Mouse (Mus musculus) monocyte, adult 2 months (primary cell): Measurements from ENCODE around the gene Nxph4.

Source experiments
- DNase-seq, 2 experiments: peaks; one replicate each; pipeline ENCODE4 v3.0.0; 2022; ENCODE audit warnings: low spot score in 2 of 2, low read depth in 1 of 2

Nxph4 gene

DNA sequence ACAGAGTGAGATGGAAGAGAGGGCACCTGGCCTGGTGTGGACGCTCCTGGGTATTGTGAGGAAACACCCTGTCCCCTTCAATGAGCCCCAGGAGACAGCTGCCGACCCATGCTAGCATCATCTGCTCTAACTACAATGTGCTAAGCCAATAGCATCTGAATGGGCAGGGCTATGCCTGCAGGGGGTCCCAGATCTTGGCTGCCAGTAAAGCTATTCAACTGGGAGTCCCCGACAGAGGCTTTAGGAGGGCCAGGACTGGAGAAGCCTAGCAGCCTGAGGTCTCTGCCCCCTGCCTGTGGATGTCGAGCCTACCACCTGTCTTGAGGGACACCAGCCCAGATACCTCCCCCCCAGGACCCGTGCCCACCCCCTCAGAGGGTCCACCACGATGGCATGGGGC, 8.4 kb upstream of the Nxph4 start:
- DNase-seq = no peak

DNA sequence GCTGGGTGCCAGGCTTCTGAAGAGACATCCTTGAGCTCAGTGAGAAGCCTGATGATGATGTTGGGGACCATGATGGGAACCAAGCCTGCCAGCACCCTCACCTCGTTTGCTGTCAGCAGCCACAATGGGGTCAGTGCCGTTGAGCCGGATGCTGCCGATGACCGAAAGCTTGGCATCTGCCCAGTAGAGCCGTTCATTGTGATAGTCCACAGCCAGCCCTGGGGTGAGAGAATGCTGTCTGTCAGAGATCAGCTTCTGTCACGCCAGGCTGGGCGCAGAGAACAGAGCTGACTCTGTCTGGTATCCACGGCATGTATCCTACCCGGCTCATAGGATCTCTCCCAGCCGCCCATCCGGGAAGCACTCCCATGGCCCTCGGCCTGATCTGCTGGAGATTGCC, 7.7 kb upstream of the Nxph4 start:
- no peak for DNase-seq

DNA sequence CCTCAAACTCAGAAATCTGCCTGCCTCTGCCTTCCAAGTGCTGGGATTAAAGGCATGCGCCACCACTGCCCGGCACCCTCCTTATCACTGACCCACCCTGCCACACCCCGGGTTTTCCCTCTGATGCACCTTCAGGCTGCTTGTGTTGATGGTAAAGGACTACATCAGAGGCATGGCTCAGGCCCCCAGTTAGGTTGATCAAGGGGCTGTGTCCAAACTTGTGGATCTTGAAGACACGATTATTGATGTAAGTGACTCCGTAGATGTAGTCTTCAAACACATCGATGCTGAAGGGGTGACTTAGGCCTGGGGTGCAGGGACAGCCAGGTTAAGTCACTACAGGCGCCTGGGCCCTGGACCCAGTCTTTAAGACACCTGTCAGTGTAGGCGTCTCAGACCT, 7.2 kb upstream of the Nxph4 start:
- no peak for DNase-seq

DNA sequence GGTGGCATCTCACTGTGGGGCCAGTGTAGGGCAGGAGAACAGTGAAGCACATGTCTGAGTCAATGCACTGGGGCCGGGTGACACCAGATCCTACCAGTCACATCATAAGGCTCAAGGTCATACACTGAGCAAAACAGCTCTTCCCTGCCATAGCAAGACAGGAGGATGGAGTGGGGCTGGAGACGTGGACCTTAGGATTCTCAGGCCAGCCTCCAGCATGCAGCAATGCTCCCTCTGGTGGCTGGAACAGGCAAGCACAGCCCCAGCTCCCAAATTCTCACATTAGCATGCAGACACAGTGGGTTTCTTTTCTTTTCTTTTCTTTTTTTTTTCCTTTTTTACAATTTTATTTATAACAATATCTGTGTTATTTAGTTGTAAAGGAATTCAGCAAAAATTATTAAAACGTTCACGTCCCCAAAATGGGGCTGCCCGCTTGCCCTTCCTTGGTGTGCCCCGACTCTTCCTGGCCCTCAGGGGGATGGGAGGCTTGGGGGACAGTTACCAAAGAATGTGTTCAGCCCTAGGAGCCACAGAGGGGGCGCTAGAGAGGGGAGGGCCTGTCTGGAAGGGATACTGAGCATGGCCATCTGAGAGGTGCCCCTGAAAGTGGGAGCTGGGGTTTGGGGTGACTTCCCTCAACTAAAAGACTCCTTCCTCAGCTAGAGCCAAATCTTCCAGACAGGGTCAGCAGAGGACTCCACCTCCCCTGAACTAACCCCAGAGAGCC, 3.7 kb upstream of the Nxph4 start:
- DNase-seq = peak; percentile 21 to 58

DNA sequence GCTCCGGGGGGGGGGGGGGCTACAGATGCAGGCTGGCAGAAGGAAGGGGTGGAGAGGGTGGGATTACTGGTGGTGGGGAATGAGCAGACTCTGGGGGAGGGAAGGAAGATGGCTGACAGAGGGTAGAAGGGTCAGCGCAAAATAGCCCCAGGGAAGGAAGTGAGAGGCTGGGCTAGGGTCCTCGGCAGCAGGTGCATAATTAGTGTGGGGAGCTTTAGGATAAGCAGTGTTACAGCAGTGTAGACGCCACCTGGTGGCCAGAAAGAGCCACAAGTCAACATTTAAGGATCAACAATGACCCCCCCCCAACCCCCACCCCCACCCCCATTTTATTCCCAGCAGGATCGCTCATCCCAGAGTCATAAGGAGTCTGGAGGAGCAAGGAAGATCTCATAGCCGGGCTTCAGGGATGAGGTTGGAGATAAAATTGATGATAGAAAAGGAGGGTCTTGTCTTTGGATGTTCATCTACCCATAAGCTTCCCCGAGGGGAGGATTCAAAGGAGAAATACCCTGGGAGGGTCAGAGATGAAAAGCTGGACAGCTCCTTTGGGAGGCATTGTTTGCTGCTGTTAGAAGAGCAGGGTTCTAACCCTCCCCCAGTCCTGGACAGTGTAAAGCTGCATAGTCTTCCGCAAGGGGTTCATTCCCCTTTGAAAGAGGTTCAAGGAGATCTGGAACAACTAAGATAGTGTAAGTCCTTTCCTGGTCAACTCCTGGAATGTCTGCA, 2.4 kb upstream of the Nxph4 start:
- DNase-seq = no peak

DNA sequence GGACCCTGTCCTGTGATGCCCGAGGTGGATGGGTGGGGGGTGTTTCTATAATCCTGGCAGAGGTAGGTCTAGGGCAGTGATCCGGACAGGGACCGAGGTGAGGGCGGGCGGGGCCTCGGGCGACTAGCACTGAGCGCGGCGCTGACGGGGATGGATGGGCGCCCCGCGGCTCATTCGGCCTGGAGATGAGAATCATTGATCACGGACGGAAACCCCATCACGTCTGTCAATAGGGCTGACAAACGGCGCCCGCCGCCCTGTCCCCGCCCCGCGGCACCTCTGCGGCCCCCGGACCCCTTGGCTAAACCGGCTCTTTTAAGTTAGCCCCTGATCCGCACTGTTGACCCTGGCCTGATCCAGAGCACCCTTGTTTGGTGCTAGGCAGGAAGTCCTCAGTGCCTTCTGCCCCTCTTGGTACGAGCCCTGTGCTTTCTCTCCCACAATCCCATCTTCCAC, 598 bp upstream of the Nxph4 start:
- DNase-seq = no peak

DNA sequence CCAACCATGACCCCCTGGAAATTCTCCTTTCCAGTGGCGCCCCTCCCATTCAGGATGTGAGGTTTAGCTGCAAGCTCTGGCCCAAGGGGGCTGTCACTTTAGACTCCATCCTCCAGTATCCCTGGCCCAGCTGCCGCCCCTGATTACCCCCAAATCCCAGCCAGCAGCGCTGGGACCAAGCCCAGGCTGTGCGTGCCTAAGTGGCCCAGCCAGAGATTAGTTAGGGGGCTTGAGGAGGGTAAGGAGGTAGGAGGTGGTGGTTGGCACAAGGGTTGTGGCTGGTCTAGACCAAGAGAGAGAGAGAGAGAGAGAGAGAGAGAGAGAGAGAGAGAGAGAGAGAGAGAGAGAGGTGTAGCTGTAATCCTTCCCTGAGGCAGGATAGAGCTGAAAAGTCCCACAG, 2.8 kb downstream of the Nxph4 start:
- no peak for DNase-seq

DNA sequence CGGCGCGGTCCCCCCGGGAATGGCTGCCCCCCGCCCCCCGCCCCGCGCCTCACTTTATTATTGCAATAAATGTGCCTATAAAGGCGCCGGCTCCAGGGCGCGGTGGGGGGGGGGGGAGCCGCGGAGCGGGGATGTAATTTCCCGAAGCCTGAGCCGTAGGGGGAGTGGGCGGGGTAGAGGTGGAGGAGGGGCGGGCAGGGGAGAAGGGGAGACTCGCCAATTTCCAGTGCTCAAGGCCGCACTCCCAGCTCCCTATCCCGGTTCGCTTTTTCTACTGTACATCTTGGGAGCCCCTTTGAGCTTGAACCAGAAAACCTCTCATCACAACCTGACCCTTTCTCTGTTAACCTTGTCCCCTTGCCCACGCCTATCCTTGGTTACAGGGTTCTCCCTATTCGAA, 3.4 kb downstream of the Nxph4 start:
- no peak for DNase-seq

DNA sequence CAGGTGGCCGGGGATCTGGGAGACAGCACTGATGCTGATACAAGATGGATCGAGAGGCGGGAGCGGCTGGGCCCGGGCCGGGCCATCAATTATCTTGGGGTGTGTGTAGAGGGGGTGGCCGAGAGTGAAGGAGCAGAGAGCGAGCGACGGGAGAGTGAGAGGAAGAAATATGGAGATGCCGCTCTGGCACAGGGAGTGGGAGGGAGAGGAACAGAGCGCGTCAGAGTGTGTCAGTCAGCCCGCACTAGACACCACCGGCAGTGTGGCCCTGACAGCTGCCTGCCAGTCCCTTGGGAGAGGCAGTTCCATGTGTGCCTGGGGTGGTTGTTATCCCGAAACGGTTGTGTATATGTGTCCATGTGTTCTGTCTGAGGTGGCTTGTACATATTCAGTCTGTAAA, 6.9 kb downstream of the Nxph4 start:
- no peak for DNase-seq

DNA sequence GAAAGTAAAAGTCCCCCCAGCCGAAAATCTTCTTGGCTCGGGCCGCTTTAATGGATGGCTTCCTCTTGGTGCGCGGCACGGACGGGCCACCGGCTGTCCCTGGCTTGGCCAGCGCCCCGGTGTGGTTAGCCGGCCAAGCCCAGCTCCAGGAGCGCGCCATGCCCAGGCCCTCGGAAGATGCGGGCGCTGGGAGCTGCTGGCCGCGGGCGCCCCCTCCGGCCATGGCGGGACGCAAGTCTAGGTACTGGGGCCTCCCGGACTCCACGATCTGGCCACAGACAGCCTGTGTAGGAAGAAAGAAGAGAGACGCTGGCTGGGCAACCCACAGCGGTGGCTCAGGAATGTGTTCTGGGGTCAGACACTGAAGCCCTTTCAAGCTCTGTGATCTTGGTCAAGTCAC, 7.7 kb downstream of the Nxph4 start:
- DNase-seq = peak; percentile 28 to 44

DNA sequence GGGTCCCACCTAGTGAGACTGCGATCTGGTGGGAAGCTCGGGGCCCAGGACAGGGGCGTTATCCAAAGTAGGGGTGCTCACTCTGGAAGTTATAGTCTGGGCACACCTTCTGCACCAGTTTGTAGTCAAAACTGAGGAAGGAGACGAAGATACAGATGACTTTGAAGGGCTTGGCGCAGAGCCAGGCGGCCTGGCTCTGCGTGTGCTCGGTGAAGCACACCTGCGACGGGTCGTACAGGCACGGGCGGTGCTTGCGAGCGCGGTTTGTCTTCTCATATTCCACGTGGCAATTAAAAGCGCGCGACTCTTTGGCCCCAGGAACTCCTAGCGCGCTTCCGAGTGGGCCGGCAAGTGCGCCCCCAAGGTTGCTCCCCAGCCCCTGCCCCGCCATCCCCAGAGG, 8.3 kb downstream of the Nxph4 start:
- DNase-seq = no peak

DNA sequence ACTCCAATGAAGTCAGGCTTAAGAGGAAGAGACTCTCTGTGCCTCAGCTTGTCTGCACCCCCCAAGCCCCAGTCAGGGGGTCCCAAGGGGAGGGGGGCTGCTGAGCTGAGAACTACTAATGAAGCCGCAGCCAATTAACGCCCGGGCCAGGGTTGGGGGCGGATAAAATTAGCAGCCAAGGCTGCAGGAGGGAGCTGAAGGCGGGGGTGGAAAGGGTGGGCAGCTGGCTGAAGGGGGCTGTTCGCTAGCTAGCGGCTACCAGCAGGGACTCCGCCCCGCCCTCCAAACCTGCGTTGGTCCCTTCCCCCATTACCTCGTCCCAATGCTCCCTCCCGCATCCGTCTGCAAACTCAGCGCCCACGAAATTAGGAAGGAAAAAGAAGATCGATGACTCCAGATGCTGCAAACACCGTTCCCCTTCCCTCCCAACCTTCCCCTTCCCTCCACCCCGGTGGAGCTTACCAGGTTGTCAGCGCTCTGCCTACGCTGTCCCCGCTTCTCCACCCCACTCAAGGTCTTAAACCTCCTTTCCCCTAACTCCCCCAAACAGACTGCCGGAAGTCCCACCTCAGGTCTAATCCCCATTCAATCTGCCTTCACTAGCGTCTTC, 9.6 kb downstream of the Nxph4 start:
- DNase-seq = no peak

DNA sequence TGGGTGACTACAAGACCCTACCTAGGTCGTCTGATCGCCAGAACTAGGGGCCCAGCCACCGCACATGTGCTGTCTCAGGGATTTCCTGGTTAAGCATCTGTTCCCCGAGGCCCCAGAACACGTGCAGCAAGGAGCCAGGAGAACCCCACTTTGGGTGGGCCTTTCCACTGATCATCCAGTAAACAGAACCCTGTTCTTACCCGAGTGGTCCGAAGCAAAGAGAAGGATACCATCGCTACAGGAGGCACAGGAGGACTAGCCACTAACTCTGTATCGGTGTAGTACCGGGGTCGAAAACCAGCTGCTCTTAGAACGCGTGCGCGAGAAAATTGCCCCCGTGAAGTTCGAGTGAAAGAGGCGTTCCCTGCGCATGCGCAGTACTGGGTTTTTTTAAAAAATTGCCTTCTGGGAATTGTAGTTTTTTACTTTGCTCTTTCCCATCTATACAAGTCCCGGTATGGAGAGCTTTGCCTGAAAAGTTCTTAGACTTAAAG, 12.2 kb downstream of the Nxph4 start, which contains the start of gene Shmt2:
Shmt2 (minus strand) TSS at position 357 of the 494 bp plus-strand sequence.
- DNase-seq = no peak

DNA sequence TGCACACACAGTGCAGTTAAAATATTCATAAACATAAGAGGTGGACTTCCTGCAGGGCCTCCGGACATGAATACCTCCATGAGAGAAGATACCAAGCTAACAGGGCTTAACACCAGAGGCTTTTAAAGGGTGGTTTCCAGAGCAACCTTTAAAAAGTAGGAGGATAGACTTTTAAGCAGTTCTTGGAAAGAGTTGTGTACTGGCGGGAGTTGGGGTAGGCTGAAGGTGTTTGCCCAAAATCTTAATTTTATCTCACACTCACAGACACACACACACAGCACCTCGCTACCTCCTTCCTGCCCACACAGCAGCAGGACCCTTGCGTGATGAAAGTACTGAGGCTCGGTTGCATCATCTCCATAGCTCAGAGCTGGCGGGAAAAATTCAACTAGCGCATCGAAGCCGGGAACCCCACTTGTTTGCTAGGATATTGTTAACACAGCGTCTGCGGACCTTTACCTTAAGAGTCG, 12.7 kb downstream of the Nxph4 start:
- DNase-seq = no peak

DNA sequence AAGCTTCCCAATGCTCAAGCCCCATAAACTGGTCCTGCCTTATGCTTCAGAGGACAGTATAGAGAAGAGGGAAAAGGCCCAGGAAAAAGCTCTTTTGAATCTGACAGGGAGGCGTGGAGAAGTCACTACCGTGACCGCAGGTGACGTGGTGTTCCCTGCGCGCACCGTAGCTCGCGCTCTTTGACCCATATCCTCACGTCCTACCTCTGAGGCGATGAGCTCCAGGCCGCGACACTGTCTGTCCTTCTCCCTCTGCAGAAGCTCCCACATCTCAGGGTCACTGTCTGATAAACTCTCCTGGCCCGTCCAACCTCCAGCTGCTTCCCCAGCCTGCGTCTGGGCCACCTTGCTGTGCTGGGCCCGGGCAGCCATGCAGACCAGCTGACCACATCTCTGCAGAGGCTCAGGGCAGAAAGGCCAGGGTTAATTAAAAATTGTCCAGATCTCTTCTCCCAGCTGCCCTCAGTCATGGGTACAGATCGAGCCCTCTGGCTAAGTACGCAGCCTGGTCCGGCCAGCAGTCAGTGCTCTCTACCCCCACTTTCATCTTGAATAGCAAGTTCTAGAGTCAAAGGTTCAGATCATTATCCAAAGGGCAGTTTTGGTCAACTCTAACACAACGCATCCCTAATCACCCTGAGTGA, 13.5 kb downstream of the Nxph4 start:
- DNase-seq = no peak

DNA sequence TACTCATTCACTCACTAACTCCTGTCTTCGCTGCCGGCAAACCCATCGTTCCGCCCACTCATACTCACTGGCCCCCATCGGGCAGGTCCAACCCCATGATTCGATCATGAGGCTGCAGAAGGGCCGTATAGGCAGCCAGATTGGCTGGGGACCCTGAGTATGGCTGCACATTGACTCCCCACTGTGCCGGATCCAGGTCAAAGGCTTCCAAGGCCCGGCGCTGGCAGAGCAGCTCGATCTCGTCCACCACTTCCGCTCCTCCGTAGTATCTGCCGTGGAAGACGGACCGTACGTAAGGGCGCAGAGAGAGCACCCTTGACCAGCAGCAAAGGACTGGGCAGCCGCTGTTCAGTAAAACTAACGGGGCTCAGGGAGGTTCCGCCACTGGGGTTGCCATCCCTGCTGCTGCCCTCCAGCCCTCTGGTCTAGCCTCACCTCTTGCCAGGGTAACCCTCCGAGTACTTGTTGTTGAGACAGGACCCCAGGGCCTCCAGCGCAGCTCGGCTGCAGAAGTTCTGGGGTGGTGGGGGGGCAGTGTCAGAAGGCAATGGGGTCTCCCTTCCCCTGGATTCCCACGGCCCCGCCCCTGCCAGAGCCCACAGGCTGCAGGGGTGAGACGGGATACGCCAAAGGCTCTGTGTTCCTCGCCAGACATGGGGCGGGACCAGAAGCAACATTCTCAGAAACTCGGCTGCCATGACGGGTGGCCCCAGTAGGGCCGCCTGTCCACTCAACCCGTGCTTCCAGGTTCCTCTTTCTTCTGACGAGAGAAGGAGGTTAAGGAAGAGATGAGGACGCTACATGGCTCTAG, 14.3 kb downstream of the Nxph4 start:
- no peak for DNase-seq

DNA sequence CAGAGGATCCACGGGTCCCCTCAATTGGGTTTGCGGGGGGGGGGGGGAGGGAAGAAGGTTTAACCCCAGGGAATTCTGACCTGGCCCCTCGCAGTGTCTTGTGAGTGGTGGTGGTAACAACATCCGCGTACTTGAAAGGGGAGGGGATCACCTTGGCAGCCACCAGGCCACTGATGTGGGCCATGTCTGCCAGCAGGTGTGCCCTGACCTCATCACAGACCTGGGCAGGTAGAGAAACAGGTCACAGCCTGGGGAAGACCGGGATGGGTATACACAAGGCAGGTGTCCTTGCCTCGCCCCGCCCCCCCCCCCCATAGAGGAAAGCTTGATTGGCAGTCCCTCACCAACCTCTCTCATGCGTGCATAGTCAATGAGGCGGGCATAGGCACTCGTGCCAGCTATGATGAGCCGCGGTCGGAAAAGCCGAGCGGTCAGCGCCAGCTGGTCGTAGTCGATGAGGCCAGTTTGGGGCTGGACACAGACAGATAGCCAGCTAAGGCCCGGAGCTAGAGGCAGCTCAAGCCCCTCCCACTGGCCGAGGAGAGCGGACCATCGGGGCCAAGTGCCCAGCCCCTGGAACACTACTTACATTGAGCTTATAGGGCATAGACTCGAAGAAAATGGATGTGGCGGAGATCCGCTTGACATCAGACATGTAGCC, 15.2 kb downstream of the Nxph4 start:
- no peak for DNase-seq

DNA sequence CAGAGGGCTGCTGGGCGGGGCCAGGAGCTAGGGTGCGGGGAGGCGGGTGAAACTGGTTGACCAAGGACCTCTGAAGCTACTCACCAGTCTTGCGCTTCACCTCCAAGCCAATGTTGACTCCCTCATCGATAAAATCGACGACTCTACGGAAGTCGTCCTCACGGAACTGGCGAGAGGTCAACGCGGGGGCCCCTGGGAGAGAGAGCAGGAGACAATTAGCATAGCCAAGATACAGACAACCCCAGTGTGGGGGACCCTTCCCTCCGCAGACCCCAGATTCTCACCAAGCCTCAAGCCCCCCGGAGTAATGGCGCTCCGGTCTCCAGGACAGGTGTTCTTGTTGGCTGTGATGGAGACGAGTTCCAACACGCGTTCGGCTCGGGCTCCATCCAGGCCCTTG, 16.4 kb downstream of the Nxph4 start:
- DNase-seq = no peak

DNA sequence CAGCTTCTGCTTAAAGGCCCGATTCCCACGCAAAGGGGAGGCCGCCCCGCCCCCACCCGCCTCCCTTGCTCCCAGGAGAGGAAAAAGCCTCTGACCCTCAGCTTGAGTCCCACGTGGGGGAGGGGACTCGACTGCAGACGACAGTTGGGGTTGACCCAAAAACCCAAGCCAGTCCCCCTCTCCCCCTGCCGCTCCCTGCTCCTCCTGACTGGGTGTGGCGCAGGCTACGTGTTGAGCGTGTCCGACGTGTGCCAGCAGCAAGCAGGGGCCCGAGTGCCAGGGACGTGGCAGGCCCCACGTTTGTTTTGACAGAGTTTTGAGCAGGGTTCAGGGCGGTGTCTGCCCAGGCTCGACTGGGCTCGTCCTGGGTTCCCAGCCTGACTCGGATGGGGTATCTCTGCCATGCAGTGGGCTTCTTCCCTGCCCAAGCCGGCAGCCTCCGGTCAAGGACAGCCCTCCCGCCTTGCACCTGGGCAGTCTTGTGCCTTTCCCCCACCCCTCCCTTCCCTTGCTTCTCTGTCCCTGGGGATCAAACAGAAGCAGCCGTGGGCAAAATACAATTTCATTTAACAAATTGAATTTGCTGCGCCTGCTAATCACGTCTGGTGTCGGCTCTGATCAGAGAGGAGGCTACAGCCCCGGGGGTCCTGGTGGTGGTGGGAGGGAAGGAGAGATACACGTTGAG, 17.6 kb downstream of the Nxph4 start:
- DNase-seq = no peak
